Mouse (Mus musculus) macrophage (primary cell): ENCODE data around the gene Numa1. TPM values are rescaled to one million over a fixed set of nuclear protein-coding genes. Genes with fewer than 3 reads are reported as not detected.

Experiments used
- polyA plus RNA-seq: library from polyadenylated mRNA; stranded (reverse); fragments of 250-400 nt; gene quantifications from 3 replicates; pipeline ENCODE4 v1.2.4, GENCODE M21; 2018; ENCODE audit warnings: inconsistent platforms

Gene Numa1
- polyA plus RNA-seq, 1 experiment from 2014 or later, result 130 TPM

Other genes with a start within 250 kb of the Numa1 start
- gene Phox2a, start 115.8 kb upstream of the Numa1 start, polyA plus RNA-seq, result not detected in 3 replicates
- 63.7 to 85.3 TPM (median 76.3 TPM) in 3 replicates for gene Inppl1, start 95.9 kb upstream of the Numa1 start, polyA plus RNA-seq
- 21.1 to 134 TPM (median 134 TPM) in 3 replicates for gene Folr2, start 76.9 kb upstream of the Numa1 start, polyA plus RNA-seq
- 80.5 to 140 TPM (median 104 TPM) in 3 replicates for gene Anapc15, start 70.4 kb upstream of the Numa1 start, polyA plus RNA-seq
- 0.50 to 0.59 TPM in 2 of 3 replicates, not detected in the other for gene Folr1, start 63.3 kb upstream of the Numa1 start, polyA plus RNA-seq
- 249 to 321 TPM (median 295 TPM) in 3 replicates for gene Lamtor1, start 28.2 kb upstream of the Numa1 start, polyA plus RNA-seq
- gene Tomt, start 27.8 kb upstream of the Numa1 start, polyA plus RNA-seq, result 0.09 to 0.23 TPM (median 0.21 TPM) in 3 replicates
- gene Lrrc51, start 216 bp upstream of the Numa1 start, polyA plus RNA-seq, result 1.2 to 2.8 TPM (median 2.0 TPM) in 3 replicates
- 56.7 to 120 TPM (median 96.3 TPM) in 3 replicates for gene Il18bp, start 84.6 kb downstream of the Numa1 start, polyA plus RNA-seq
- 17.9 to 24.1 TPM (median 19.6 TPM) in 3 replicates for gene Rnf121, start 131.4 kb downstream of the Numa1 start, polyA plus RNA-seq
- 9.5 to 11.5 TPM (median 11.5 TPM) in 3 replicates for gene Xndc1, start 131.4 kb downstream of the Numa1 start, polyA plus RNA-seq
- 0.07 to 0.19 TPM in 2 of 3 replicates, not detected in the other for gene Xntrpc, start 131.6 kb downstream of the Numa1 start, polyA plus RNA-seq
- gene Trpc2, start 149.0 kb downstream of the Numa1 start, polyA plus RNA-seq, result 0.13 TPM in 1 of 3 replicates, not detected in the others
- not detected in 3 replicates for gene Art1, start 167.6 kb downstream of the Numa1 start, polyA plus RNA-seq
- not detected in 3 replicates for gene Art5, start 175.4 kb downstream of the Numa1 start, polyA plus RNA-seq
- not detected in 3 replicates for gene Chrna10, start 182.7 kb downstream of the Numa1 start, polyA plus RNA-seq